Mouse (Mus musculus): Measurements from ENCODE around the gene Pycr1.

The Pycr1 gene

DNA sequence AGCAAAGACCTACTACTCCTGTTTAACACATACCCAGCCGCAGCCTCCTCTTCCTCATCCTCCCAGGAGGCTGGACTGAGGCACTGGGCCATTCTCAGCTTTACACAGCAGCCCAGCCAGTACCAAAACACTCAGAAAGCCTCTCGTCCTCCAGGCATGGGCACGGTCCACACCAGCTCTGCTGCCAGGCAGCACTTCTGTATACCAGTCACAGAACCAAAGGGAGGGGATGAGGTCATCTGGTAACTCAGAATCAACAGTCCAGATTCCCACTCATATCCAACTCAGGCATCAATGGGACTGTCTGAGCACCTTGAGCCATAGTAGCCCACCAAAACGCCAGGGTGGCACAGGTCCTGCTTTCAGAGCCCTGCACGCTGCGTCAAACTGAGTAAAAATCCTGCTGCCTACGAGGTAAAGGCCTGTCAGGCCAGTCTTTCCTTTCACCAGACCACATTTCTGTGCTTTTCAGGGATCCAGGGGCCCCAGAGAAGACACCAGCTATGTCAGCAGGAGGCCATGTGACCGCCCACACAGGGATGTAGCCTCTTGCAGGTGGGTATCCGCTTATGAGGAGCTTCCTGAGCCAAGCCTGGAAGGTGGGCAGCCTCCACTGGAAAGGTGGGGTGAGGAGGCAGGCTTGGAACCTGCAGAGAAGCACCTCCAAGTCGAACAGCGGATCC is 16.6 kb downstream of the Pycr1 start:
- DNase-seq: no peak

DNA sequence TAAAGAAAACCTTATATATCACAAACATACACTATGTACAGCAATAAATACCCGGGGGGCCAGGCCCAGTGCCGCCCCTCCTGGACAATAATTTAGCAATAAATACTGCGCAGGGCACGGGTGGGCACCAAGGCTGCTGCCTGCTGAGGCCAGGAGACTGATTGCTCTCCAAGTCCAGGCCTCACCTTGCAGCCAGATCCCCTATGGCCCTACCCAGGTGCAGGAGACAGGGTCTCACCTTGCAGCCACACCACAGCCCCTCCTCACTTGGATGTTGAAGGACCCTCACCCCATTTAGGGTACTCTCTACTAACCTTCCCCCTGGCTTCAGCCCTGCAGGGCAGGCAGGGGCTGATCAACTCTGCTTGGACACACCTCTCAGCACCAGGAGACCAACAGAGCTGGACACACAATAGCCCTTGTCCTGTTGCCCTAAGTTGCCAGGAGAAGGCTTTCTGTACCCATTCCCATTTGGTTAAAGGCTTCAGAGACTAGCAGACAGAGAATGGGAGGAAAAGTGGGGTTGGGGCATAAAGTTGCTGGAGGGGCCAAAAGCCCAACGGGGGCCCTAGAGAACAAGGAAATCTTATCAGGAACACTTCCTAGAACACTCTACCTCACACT is 18.3 kb downstream of the Pycr1 start, which contains the start of gene Sirt7:
Gene Sirt7 (minus strand): TSS at position 89 of the 624 bp plus-strand sequence.
- DNase-seq: no peak

DNA sequence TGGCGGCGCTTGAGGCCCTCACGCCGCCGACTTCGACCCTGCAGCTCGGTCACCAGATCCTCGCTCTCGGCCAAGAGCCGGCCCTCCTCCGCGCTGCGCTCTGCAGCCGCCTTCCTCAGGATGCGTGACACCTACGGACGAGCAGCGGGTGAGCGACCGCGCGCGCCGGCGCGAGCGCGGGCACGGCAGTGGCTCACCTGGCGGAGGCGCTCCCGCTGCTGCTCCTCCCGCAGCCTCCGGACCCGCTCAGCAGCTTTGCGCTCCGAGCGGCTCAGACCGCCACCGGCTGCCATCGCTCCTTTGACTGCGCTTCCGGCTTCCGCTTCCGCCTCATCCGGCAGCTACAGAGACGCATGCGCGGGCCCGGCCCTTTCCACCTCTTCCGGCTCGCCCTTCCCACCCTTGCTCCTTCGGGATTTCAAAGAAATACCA is 18.9 kb downstream of the Pycr1 start:
- DNase-seq: peak; percentile 76 to 82

DNA sequence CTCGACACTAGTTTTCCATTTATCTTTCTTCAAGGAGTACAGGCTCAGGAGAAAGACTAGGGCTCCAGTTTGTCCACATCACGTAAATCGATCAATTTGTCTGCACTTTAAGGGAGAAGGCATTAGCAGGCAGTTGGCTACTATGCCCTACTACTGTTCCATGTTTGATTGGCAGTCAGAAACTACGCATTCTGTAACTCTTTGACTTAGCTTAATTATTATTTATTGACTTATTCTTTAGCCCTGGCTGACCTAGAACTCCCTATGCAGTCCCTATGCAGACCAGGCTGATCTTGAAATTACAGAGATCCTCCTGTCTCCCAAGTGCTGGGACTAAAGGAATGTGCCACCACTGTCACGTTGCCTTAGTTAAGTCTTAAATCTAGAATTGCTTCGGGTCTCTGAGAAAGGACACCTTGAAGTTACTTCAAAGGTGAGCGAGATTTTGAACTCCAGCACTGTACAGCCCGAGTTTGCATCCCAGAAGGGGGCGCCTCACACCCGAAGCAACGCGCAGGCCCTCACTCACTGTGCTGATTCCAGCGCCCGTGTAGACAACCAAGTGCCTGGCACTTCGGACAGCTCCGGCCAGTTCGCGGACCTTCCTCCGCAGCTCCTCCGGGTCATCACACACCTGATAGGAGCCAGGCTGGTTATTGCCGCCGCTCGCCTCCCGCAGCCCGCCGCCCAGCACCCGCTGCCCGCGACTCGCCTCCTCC is 19.4 kb downstream of the Pycr1 start:
- peak; percentile 56 to 72 for DNase-seq

DNA sequence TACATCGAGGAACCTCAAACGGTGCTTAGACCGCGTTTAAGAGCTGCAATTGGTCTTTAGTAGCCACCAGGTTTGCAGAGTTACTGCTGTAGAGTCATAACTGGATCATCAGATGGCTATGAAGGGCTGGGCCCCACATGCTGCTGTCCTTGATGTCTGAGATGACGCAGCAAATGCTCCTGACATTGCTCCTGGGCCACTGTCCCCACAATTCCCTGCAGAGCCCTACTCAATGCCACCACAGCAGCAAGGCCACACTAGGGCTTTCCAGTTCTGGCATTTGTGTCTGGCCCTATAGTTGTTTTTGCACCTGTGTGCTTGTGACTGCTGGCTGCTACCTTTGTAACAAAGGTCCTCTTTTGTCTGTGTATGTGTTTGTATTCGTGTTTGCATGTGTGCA is 20.8 kb downstream of the Pycr1 start:
- DNase-seq: no peak

DNA sequence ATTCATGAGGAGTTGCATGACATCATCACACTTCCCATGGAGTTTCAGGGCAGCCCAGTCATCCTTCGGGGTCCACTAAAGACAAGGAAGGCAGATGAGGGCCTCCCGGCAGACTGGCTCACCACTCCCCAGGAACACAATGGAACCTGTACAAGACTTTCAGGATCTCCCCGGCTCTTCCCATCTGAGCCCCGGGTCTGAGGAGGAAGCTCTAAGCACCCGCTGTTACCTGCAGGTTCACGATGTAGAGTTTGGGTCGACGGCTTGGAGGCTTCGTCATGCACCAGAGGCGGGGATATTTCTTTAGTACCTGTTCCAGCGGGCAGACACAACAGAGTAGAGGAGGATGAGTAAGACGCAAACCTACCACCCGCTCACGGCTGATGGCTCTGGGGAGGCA is 23.4 kb downstream of the Pycr1 start:
- DNase-seq: no peak

DNA sequence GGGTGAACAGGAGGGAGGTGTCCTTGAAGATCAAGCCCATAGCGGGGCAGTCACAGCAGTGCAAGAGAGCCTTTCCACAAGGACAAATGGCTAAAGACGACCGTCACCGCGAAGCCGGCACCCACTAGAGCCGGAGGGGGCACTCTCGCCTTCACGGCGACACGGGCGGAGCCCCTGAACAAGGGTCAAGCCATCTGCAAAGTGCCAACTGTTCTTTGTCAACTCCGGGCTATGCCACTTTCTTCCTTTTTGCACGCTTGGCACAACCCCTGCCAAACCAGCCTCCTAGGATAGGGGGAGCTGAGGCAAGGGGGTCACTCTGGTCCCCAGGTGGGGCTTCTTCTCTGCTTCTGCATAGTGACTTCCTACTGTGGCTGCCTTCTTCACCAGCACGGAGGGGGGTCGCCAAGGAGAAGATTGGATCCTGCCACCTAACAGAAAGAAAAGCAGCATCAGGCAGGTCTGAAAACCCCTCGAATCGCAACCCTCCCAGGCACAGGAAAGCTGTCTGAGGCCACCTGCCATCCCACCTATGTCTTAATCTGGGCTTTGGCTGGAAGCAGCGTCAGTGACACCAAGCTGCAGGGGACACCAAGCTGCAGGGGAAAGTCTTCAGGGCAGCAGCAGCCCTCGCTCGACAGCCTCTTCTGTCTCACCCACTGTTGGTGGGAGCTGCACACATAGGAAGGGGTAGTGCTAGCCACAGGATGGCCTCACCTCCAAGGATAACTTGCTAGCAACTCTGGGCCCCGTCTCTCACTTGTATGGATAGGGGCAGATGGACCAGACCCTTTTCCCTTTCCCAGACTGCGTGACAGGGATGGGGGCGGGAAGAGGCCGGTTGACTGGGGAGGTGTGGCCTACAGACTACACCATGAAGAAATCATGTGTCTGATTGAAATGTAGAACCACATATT is 24.7 kb downstream of the Pycr1 start:
- no peak for DNase-seq

DNA sequence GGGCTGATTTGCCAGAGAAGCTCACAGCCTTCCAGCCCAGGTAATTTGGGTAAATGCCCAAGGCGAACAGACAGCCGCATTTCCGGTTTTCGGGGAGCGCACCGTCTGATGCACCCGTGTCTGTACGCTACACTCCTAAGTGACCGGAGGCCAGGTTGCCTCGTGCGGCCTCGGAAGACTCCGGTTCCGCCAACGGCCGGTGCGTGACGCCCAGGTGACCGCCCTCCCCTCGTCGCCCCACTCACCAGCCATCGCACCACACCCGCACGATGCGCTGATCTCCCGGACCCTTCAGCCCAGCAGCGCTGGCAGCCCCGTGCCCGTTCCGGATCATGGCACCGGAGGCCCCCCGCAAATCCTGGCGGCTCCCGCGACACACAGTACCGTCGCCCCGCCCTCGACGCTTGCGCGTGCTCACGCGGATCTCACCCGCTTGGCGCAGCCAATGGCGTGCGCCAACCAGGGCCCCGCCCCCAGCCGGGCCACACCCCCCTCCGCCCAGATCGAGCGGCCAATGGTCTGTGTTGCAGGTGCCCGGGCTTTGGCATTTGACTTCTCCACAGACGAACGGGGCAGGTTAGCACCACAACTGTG is 26.0 kb downstream of the Pycr1 start, which contains the start of gene Pcyt2:
Gene Pcyt2 (minus strand): TSS at position 418 of the 594 bp plus-strand sequence.
- peak; percentile 86 to 93 for DNase-seq

DNA sequence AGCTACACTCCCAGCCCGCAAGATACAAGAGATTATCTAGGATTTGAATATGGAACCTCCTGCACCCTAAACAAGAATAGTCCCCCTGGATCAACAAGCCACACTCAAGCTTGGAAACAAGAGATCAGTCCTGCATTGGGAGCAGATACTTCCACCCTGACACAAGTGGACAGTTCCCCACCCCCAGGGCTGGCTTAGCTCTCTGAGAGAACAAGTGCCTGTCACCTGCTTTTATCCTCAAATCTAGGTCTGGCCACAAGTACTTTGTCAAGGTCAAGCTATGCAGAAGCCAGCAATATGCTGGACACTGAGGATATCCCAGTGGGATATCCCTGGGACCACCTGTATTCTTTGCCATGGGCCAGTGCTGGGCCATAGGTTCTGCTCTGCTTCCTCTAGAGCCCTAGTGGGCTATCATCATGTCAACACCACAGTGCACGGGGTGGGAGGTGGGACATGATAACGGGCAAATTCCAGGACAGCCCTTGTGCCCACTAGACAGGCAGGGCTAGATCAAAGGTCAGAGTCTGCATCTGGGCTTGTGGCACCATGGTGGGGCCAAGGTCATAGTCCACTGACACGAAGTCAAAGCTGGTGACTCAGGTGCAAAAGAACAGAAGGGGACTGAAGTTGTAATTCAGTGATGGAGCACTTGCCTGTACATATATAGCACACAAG is 26.8 kb downstream of the Pycr1 start:
- no peak for DNase-seq

DNA sequence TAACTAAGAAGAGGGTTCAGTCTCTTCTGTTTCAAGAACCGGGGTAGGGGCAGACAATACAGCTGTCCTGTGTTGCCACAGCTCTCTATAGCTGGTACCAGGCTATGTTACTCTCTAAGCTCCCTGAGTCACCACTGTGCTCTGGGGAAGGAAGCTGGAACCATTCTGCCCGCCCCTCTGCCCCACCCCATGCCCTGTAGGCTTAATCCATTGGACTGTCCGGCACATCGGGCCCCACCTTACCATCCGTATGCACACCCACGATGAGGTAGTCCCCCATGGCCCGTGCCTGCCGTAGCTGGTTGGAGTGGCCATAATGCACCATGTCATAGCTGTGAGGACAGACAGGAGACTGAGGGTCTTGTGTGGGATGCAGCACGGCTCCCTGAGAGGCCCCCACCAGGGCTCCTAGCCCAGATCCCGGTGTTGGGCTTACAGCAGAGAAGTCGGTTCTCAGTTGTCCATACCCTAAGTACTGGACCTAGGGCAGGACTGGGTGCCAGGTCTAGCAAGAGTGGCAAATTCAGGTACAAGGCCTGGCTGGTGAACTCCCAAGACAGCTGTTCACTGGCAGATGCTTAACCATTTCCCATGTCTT is 27.9 kb downstream of the Pycr1 start:
- no peak for DNase-seq

DNA sequence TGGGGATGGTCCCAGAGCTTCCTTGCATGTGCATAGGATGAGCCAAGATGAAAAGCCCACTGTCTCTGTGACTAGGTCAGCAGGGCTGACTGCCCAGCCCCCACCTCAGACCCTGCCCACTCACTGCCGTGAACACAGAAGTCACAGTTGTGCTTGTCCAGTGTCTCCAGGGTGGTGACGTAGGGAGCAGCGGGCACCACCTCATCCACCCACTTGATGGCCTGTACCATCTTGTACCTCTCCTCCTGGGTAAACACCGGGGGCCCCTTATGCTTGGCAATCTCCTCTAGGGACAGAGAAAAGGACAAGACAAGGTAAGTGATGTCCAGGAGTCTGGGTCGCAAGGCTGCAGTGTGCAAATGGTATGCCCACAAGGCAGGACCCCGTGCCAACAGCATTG is 28.4 kb downstream of the Pycr1 start:
- no peak for DNase-seq

DNA sequence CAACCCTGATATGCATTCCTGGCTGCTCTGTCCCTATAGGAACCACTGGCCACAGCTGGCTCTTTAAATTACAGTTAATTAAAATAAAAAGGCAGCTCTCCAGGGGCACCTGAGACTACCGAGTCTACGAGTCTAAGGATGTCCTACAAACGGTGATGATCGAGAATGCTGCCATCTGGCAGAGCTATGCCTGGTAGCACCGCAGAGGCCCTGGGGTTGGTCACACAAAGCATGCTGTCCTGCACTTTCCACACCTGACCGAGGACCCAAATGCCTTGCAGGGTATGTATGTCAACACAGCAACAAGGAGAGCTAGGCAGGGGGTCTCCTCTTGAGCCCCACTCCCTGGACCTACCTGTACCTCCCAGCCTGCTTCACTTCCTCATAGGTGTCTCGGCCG is 29.6 kb downstream of the Pycr1 start:
- no peak for DNase-seq

DNA sequence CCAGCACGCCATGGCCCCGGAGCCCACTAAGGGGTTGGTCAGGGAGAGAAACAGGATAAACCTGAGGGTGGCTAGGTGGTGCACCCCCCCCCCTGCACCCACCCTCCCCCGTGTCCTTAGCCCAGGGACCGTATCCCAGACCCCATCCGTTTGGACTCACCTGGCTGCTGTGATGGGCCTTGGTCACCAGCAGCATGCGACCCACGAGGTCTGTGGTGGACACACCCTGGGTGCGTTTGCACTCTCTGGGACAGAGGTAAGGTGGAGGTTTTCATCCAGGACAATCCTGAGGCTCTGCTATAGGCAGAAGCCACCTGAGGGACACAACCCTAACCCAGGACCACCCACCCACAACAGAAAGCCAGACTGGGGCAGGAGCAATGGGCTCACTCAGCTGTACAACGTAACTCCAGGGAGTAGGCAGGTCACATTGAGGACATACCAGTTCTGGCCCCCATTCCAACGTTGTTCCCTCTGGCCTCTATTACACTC is 30.0 kb downstream of the Pycr1 start:
- DNase-seq: no peak

DNA sequence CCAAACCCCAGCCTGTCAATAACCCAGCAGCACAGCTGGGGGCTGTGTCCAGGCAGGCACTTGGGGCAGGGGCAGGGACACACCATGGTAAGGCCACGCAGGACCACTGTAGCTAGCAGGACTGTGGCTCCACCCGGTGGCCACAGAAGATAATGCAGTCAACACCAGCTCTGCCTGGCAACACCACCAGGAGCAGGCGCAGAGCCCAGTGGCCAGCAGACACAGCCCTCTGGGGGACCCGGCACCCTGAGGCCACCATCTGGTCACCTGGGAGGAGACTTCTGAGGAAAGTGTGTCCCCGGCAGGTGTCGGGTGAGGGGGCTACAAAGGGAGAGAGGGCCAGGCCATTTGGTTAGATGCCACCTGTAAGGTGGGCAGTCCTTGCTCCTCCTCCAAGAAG is 30.8 kb downstream of the Pycr1 start:
- peak; percentile 47 to 66 for DNase-seq

DNA sequence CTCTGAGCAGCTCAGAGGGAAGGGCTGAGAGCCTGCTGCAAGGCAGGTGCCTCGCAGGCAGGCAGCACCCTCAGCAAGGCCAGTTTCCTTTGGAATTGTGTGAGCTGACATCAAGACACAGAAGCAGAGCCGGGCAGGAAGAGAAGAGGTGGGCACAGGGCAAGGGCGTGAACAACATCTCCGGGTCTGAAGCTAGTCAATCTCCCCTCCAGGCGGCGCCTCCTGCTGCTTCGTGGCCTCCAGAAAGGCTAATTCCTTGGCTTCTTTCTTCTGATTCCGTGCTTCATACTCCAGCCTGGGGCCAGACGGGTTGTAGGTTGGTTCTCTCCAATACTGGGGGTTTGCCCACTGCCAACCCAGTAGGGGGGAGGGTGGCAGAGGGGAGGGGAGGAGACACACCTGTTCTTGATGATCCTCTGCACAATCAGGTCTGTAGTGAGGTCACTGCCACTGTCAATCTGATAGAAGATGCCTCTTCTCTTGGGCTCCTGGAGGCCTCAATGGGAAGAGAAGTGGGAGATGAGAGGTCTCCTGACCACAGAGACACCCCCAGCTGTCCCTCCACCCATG is 33.0 kb downstream of the Pycr1 start:
- no peak for DNase-seq

DNA sequence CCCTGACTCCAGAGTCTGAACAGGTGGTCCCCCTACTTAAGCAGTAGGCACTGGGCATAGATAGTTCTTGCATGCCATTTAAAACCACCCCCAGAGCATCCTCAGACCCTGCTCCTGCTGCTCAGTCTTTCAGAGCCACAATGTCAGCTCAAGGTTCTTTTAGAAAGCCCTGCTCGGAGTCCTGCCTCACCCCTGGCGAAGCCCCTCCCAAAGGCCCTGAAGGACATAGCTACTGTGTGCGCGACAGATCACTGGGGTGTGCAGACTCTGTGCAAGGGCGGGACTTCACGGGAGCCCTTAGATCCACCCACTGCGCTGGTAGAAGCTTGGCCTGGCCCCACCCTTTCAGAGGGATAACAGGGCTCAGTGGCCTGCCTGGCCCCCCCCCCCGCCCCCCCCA is 34.3 kb downstream of the Pycr1 start:
- no peak for DNase-seq

DNA sequence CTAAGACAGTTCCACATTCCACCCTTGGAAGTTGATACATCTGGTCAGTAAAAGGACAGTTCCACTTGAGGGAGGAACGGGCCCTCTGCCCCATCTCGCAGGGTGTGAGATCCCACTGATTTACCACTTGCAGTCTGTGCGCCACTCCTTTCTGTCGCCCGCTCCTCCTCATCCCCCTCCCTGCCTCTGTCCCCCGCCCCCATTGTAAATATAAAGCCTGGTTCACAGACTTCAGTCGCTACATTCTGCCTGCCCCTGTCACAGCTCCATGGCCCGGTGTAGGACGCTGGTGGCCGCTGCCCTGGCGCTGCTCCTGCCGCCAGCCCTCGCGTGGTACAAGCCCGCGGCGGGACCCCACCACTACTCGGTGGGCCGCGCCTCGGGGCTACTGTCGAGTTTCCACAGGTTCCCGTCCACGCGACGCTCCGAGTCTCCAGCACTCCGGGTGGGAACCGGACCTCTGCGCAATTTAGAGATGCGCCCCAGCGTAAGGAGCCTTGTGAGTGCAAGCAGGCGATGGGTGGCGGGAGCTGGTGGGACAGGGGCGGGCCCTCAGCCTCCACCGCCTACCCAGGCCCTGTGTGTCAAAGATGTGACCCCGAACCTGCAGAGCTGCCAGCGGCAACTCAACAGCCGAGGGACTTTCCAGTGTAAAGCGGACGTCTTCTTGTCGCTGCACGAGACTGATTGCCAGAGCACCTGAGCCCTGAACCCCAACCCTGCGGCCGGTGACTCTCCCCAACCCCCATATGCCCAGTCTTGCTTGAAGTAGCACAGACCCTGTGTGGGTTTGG is 35.1 kb downstream of the Pycr1 start, which contains the start of gene Npb:
Gene Npb (plus strand): TSS at position 237 of the 794 bp plus-strand sequence.
- no peak for DNase-seq

DNA sequence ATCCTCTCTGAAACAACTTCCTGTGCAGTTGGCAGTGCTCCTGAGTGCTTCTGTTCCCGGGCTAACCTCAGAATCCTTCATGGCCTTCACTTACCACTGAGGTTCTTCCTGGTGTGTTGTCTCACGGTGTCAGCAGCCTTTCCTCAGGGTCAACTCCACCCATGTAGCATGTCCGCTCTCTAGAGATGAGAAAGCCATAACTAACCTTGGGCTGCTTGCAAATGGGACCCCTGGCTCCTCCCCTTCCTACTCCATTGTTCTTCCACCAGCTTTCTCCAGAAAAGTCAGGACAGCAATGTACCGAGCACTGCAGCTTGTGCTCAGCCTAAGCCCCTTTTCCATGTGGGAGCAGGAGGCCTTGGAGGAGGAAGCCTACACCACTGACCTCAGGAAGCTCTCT is 36.8 kb downstream of the Pycr1 start:
- DNase-seq: no peak

DNA sequence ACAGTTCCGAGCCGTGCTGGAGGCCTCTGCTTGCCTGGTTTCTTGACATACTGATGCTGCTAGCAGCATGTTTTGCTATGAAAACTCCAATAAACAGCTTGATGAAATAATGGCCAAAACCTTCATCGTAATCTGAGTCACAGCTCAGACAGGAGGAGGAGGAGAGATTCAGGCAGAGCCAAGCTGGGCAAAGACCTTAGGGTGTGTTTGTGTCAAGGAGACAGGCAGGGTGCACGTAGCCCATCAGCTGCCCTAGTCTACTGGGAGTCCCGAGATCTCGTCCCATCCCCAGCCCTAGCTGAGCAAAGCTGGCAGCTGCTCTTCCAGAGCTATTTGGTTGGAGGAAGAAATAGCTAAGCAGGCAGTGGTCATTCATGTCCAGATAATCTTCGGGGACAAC is 37.9 kb downstream of the Pycr1 start:
- DNase-seq: no peak

DNA sequence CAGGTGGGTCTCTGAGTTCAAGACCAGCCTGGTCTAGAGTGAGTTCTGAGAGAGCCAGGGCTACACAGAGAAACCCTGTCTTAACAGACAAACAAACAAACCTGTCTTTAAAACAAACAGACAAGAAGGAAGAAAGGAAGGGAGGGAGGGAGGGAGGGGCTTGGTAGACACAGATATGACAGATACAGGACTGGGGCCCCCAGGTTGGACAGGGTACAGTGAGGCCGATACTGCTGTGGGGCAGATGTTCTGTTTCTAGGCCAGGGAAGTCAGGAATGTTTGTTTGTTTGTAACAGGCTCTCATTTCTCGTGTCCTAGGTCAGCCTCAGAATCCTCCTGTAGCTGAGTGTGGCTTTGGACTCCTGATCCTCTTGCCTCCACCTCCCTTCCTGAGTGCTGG is 40.0 kb downstream of the Pycr1 start:
- DNase-seq: no peak
